ENCODE assay signal across 10 mouse cellular contexts in genomic region chr12:109458896-109459295, GRCm38 (mm10). TPM values are rescaled to one million over a fixed set of nuclear protein-coding genes. Genes with fewer than 3 reads are reported as not detected.
DNase-seq lines count a peak whose midpoint lies in the region; ATAC-seq lines count a peak whose summit lies in the region.
"Had no signal": no experiment of that assay in that cellular context is flagged by ENCODE, and none has a peak within 500 bp of the region (broad histone marks: within the 10 kb centered on the region; RNA-seq: fewer than 3 reads in every experiment).

No protein-coding gene starts in this region.

- peak overlapping the region; percentile 56; the same call in 1 of the 2 replicates for H3K4me2 ChIP-seq in heart, embryonic 11.5 days
- H3K4me2 ChIP-seq in limb, embryonic 12.5 days: 0 out of 2 replicates have a peak overlapping the region, but pooled peaks have one; percentile 44
- H3K4me2 ChIP-seq: liver, embryonic 12.5 days had no signal

- no peaks in the 10 kb centered on the region for H3K9me3 ChIP-seq in heart, embryonic 11.5 days (replicated peaks; ENCODE audit: control insufficient read depth, low read length)
- H3K9me3 ChIP-seq in limb, embryonic 12.5 days: no peaks in the 10 kb centered on the region
- H3K9me3 ChIP-seq: liver, embryonic 12.5 days had no signal

- peak overlapping the region; percentile 31; the same call in 1 of the 2 replicates for H3K4me3 ChIP-seq in heart, embryonic 11.5 days (ENCODE audit: low read depth, low read length)
- H3K4me3 ChIP-seq in limb, embryonic 12.5 days (replicated peaks): no peak overlapping the region
- H3K4me3 ChIP-seq: liver, embryonic 12.5 days had no signal

- no peaks in the 10 kb centered on the region for H3K36me3 ChIP-seq in heart, embryonic 11.5 days (ENCODE audit: control insufficient read depth, insufficient read depth, low read length)
- peaks cover 9% of the 10 kb centered on the region for H3K36me3 ChIP-seq in limb, embryonic 12.5 days

- H3K27me3 ChIP-seq in heart, embryonic 11.5 days (ENCODE audit: control insufficient read depth, insufficient read depth, low read length): peaks cover 69% of the 10 kb centered on the region
- peaks cover 73% of the 10 kb centered on the region for H3K27me3 ChIP-seq in limb, embryonic 12.5 days

- no peak overlapping the region for H3K9ac ChIP-seq in heart, embryonic 11.5 days (ENCODE audit: low read depth, low read length)
- H3K9ac ChIP-seq in limb, embryonic 12.5 days (replicated peaks): no peak overlapping the region
- H3K9ac ChIP-seq: liver, embryonic 12.5 days had no signal

- ATAC-seq in heart, embryonic 11.5 days (replicated peaks; ENCODE audit: insufficient number of reproducible peaks, low FRiP score, low TSS enrichment): no peak
- no peak for ATAC-seq in limb, embryonic 12.5 days (ENCODE audit: insufficient number of reproducible peaks, insufficient read depth, low FRiP score, low TSS enrichment, low read depth)
- ATAC-seq in megakaryocyte progenitor cell, adult 5-6 weeks (replicated peaks; ENCODE audit: poor library complexity): no peak
- ATAC-seq: inflammation-experienced regulatory T-cells, adult 6 months; liver, embryonic 12.5 days had no signal

- peaks cover 11% of the 10 kb centered on the region for H3K4me1 ChIP-seq in heart, embryonic 11.5 days (ENCODE audit: control insufficient read depth, insufficient read depth, low read length)
- H3K4me1 ChIP-seq in limb, embryonic 12.5 days (replicated peaks): peaks cover 50% of the 10 kb centered on the region

- H3K27ac ChIP-seq in heart, embryonic 11.5 days (ENCODE audit: low read depth, low read length): no peak overlapping the region
- H3K27ac ChIP-seq in limb, embryonic 12.5 days: no peak overlapping the region

- 26% methylated on average over 10 of the region's 10 CpGs for WGBS in heart, embryonic 11.5 days (ENCODE audit: insufficient replicate concordance)
- WGBS in limb, embryonic 12.5 days: 32% methylated on average over 10 of the region's 10 CpGs

- no peak for DNase-seq in heart, adult 18-20 months
- DNase-seq in thymus, postnatal 4 days: peak; percentile 5
- DNase-seq in thymus, adult 18-20 months: no peak
- no peak for DNase-seq in cerebellum, postnatal 4 days (ENCODE audit: low spot score in 2 of 2)
- no peak for DNase-seq in cerebellum, adult 9-11 months

RNA-seq across cellular contexts. Expression of gene Dlk1, which starts 6.3 kb away (rescaled TPM):
- polyA plus RNA-seq in heart, embryonic 11.5 days (2014; fragmentation: Nextera tagmentation; extraction: Ambion mirVana): 54.8 and 67.1 TPM in 2 replicates
- under 1 TPM in 1 of 2 experiments, not detected in 1; 0.90 TPM for total RNA-seq in heart, adult 18-20 months (2021)
- polyA plus RNA-seq in limb, embryonic 12.5 days (2016; fragmentation: Nextera tagmentation; extraction: Ambion mirVana): 120 and 148 TPM in 2 replicates
- 0.64 TPM in 1 of 2 replicates, not detected in the other for total RNA-seq in megakaryocyte progenitor cell, adult 5-6 weeks (2015)
- not detected in 2 replicates for total RNA-seq in megakaryocyte progenitor cell, adult 5-6 weeks (2017)
- polyA plus RNA-seq: inflammation-experienced regulatory T-cells, adult 6 months had no signal
